Mouse (Mus musculus) CH12.LX (cell line): ENCODE measurements around the gene Prkch. TPM values are rescaled to one million over a fixed set of nuclear protein-coding genes. Genes with fewer than 3 reads are reported as not detected.

Experiments used
- DNase-seq: peaks from one replicate; pipeline ENCODE4 v3.0.0-alpha.2; 2013; ENCODE audit errors: extremely low read depth
- H3K27ac ChIP-seq: 2 replicates; pipeline ENCODE4 v1.5.1; 2012; ENCODE audit warnings: low read depth, mild to moderate bottlenecking, control low read depth, moderate library complexity; ENCODE audit not compliant: insufficient read depth
- H3K27me3 ChIP-seq: replicated peaks from 2 replicates; pipeline ENCODE3; 2012; ENCODE audit warnings: inconsistent platforms
- H3K36me3 ChIP-seq, 2 experiments: replicated peaks in 1 of 2; 2 replicates each; pipeline versions ENCODE3 to v1.6.1; 2012; ENCODE audit warnings: inconsistent platforms in 1 of 2, low read length in 1 of 2, mild to moderate bottlenecking in 1 of 2, mixed read lengths in 1 of 2, moderate library complexity in 1 of 2; ENCODE audit not compliant: control insufficient read depth in 1 of 2, insufficient read depth in 1 of 2
- H3K4me1 ChIP-seq, 2 experiments: 2 replicates each; pipeline ENCODE4 v1.6.1; 2012; ENCODE audit warnings: inconsistent platforms in 1 of 2, moderate library complexity in 1 of 2; ENCODE audit not compliant: insufficient read depth in 2 of 2, control insufficient read depth in 1 of 2
- H3K4me2 ChIP-seq: 2 replicates; pipeline ENCODE4 v1.6.1; 2012; ENCODE audit warnings: low read depth, mild to moderate bottlenecking, control low read depth; ENCODE audit not compliant: poor library complexity, insufficient read depth, severe bottlenecking
- H3K4me3 ChIP-seq, 3 experiments: fragments of 150-350 bp in 1 of 3; sonication (generic) in 1 of 3; replicated peaks in 1 of 3; 2 replicates each; pipeline versions ENCODE3 to v1.5.1; 2011 to 2012; ENCODE audit warnings: low read depth in 2 of 3, low read length in 2 of 3, mild to moderate bottlenecking in 2 of 3, moderate library complexity in 2 of 3, control low read depth in 1 of 3, improper control_type of control experiment in 1 of 3, inconsistent platforms in 1 of 3, mixed read lengths in 1 of 3; ENCODE audit not compliant: poor library complexity in 1 of 3
- H3K79me2 ChIP-seq: replicated peaks from 2 replicates; pipeline ENCODE4 v1.6.1; 2012; ENCODE audit warnings: mild to moderate bottlenecking, moderate library complexity; ENCODE audit not compliant: control insufficient read depth, poor library complexity, insufficient read depth, severe bottlenecking; ENCODE audit errors: extremely low read depth
- H3K9ac ChIP-seq: 2 replicates; pipeline ENCODE4 v1.6.1; 2012; ENCODE audit warnings: low read depth, mild to moderate bottlenecking, control low read depth, moderate library complexity; ENCODE audit not compliant: insufficient read depth
- H3K9me3 ChIP-seq: replicated peaks from 2 replicates; pipeline ENCODE3; 2012; ENCODE audit warnings: low read length, inconsistent platforms, mixed read lengths
- CHD2 ChIP-seq: IDR thresholded peaks from 2 replicates; pipeline ENCODE4 v1.6.1; 2011; ENCODE audit warnings: low read length, improper control_type of control experiment
- CTCF ChIP-seq, 2 experiments: IDR thresholded peaks in 1 of 2; conservative IDR thresholded peaks in 1 of 2; 2 replicates each; pipeline ENCODE4 v1.5.1; 2011 to 2012; ENCODE audit warnings: low read depth in 2 of 2, low read length in 2 of 2, improper control_type of control experiment in 1 of 2, inconsistent platforms in 1 of 2, mild to moderate bottlenecking in 1 of 2, moderate library complexity in 1 of 2
- GABPA ChIP-seq: IDR thresholded peaks from 2 replicates; pipeline ENCODE4 v1.6.1; 2012; ENCODE audit warnings: low read depth, low read length, improper control_type of control experiment, inconsistent platforms; ENCODE audit not compliant: insufficient replicate concordance
- HCFC1 ChIP-seq: IDR thresholded peaks from 2 replicates; pipeline ENCODE4 v1.6.1; 2012; ENCODE audit warnings: low read depth, mild to moderate bottlenecking, inconsistent platforms, low read length, improper control_type of control experiment
- IRF4 ChIP-seq: IDR thresholded peaks from 2 replicates; pipeline ENCODE4 v1.6.1; 2014; ENCODE audit warnings: low read depth, mild to moderate bottlenecking, inconsistent platforms, low read length, improper control_type of control experiment
- JUND ChIP-seq: conservative IDR thresholded peaks from 2 replicates; pipeline ENCODE4 v1.6.1; 2011; ENCODE audit warnings: low read depth, low read length, improper control_type of control experiment
- KAT2A ChIP-seq: IDR thresholded peaks from 2 replicates; pipeline ENCODE4 v1.6.1; 2012; ENCODE audit warnings: low read length, improper control_type of control experiment, inconsistent platforms; ENCODE audit not compliant: insufficient replicate concordance
- MEF2A ChIP-seq: IDR thresholded peaks from 2 replicates; pipeline ENCODE4 v1.6.1; 2014; ENCODE audit warnings: low read depth, mild to moderate bottlenecking, inconsistent platforms, low read length, improper control_type of control experiment, borderline replicate concordance
- MXI1 ChIP-seq: IDR thresholded peaks from 2 replicates; pipeline ENCODE4 v1.6.1; 2011; ENCODE audit warnings: mild to moderate bottlenecking, low read depth, low read length, improper control_type of control experiment
- POLR2AphosphoS2 ChIP-seq: IDR thresholded peaks from 2 replicates; pipeline ENCODE4 v1.6.1; 2011; ENCODE audit warnings: low read depth, low read length, improper control_type of control experiment
- TBP ChIP-seq: conservative IDR thresholded peaks from 2 replicates; pipeline ENCODE4 v1.6.1; 2011; ENCODE audit warnings: low read depth, low read length, improper control_type of control experiment
- UBTF ChIP-seq: IDR thresholded peaks from 2 replicates; pipeline ENCODE4 v1.6.1; 2012; ENCODE audit warnings: low read depth, mild to moderate bottlenecking, inconsistent platforms, low read length, improper control_type of control experiment, moderate library complexity
- USF1 ChIP-seq: IDR thresholded peaks from 2 replicates; pipeline ENCODE4 v1.6.1; 2014; ENCODE audit warnings: low read depth, mild to moderate bottlenecking, inconsistent platforms, low read length, improper control_type of control experiment
- dilution Hi-C: fragments of 300-500 bp; cut with MboI; formaldehyde crosslinking; loops from 2 replicates; pipeline ENCODE4 v1.14.3; 2020; ENCODE audit warnings: low sequenced_read_pairs; ENCODE audit not compliant: extremely low pct_unique_long_range_greater_than_20kb, extremely low pct_ligation_motif_present
- in situ Hi-C: fragments of 300-500 bp; cut with MboI; formaldehyde crosslinking; loops from 3 replicates; pipeline ENCODE4 v1.14.3; 2019; ENCODE audit warnings: low sequenced_read_pairs, low pct_ligation_motif_present, low pct_unique_long_range_greater_than_20kb, mixed read lengths
- polyA plus RNA-seq: library from polyadenylated mRNA; unstranded; fragments of >175 nt; gene quantifications from 2 replicates; pipeline ENCODE4 v1.2.1, GENCODE M21; 2012; ENCODE audit warnings: low read depth; ENCODE audit not compliant: insufficient read length
- total RNA-seq, 2 experiments: library from RNA; depleted of rRNA; stranded (reverse); fragments of 300-350 nt in 1 of 2; fragments of >200 nt in 1 of 2; gene quantifications; 2 replicates each; pipeline ENCODE4 v1.2.3; 2012 to 2014

The Prkch gene
- total and polyA plus RNA-seq, 3 experiments = 0.76 to 2.3 (median 1.8) TPM

GRCm38 (mm10) chr12:73630596-73630995, 46.0 kb downstream of the Prkch start:
- Histone ChIP-seq H3K9me3 (no peaks in the 10 kb centered on the region), H3K4me2 (no peak overlapping the region), H3K27ac (no peak overlapping the region), H3K79me2 (no peaks in the 10 kb centered on the region), H3K9ac (no peak overlapping the region), H3K4me3 (no peak overlapping the region), H3K27me3 (no peaks in the 10 kb centered on the region), H3K36me3 (no peaks in the 10 kb centered on the region), H3K4me1 (peaks cover 8 to 35% of the 10 kb centered on the region in 2 experiments)
- TF ChIP-seq USF1 (no peak), TBP (no peak), IRF4 (no peak), UBTF (no peak), MEF2A (no peak)
- dilution Hi-C loops = no loop called here
- in situ Hi-C loops = no loop called here
- DNase-seq = no peak

DNA sequence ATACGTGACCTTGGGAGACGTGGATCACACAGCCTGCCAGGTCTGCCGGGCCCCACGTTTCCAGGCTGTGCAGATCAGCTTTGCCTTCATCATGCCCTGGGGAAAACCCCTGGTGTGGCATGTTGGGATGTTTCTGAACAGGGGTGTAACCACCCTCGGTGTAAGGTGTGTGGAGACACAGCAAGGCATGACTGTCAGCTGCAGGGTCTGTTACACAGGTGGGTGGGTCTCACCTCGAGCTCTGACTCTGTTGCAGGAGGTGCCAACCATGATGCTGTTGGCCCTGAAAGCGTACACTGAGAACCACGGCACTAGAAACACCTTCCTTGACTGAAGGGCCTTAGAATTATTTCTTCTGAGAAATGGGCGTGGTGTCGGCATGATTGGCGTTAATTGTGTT, 46.6 kb downstream of the Prkch start:
- Histone ChIP-seq H3K27me3 (no peaks in the 10 kb centered on the region), H3K9me3 (no peaks in the 10 kb centered on the region), H3K9ac (no peak overlapping the region), H3K4me3 (no peak overlapping the region), H3K27ac (no peak overlapping the region), H3K4me1 (peaks cover 8 to 35% of the 10 kb centered on the region in 2 experiments), H3K79me2 (no peaks in the 10 kb centered on the region), H3K4me2 (no peak overlapping the region), H3K36me3 (no peaks in the 10 kb centered on the region)
- TF ChIP-seq GABPA = no peak
- TF ChIP-seq CTCF (conservative IDR thresholded peaks at IDR 0.05 in 1 of 2, IDR thresholded peaks at IDR 0.05 in 1 of 2; ENCODE audit: low read depth in 2 of 2, low read length in 2 of 2) = no peak
- no peak for TF ChIP-seq KAT2A
- peak; percentile 26; the same call in 1 of the 2 replicates for TF ChIP-seq MXI1
- no peak for DNase-seq
- dilution Hi-C loops = no loop called here
- in situ Hi-C loops = no loop called here

DNA sequence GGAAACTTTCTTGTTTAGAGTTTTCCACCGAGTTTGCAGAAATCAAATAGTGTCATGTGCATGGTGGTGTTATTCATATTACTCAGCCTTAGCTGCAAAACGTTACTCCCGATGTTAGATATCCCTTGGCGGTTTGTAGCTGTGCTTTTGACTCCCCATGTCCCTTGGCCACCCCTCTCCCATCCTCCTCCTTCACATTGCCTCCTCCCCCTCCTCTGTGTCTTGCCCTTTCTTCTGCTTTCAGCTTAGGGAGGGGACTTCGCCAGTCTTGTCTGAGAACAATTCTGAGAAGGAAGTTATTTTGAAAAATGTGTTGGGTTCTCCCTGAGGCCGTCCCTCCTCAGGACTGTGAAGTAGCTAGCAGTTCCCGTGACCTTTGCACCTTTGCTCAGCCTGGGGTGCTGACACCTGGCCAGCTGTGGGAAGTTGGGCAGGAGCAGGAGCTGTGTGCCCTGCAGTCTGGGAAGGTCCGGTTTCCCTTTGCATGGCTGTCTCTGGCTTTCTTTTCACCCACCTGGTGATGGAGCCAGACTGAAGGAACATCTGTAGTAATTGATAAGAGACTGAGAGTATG, 48.2 kb downstream of the Prkch start:
- in situ Hi-C loops (no loop called here), dilution Hi-C loops (no loop called here)
- H3K4me1 ChIP-seq = peaks cover 8 to 35% of the 10 kb centered on the region in 2 experiments
- no peak overlapping the region for H3K9ac ChIP-seq
- H3K36me3 ChIP-seq = no peaks in the 10 kb centered on the region
- H3K79me2 ChIP-seq = no peaks in the 10 kb centered on the region
- TF ChIP-seq POLR2AphosphoS2 (no peak), CHD2 (no peak), HCFC1 (no peak), JUND (no peak)
- DNase-seq = no peak
- H3K4me2 ChIP-seq = no peak overlapping the region
- no peak overlapping the region for H3K4me3 ChIP-seq
- H3K27me3 ChIP-seq = no peaks in the 10 kb centered on the region
- no peak overlapping the region for H3K27ac ChIP-seq
- H3K9me3 ChIP-seq = no peaks in the 10 kb centered on the region
